Mouse (Mus musculus) bone marrow macrophage, adult 2 months (primary cell): Measurements from ENCODE around the gene Gca. TPM values are rescaled to one million over a fixed set of nuclear protein-coding genes. Genes with fewer than 3 reads are reported as not detected.

Source experiments
- H3K27ac ChIP-seq: 2 replicates; pipeline ENCODE4 v1.5.1; 2012; ENCODE audit warnings: low read depth, low read length; ENCODE audit not compliant: insufficient read depth
- H3K4me1 ChIP-seq: 2 replicates; pipeline ENCODE4 v1.6.1; 2012; ENCODE audit warnings: low read length; ENCODE audit not compliant: control insufficient read depth, insufficient read depth
- H3K4me3 ChIP-seq: 2 replicates; pipeline ENCODE4 v1.5.1; 2012; ENCODE audit warnings: mild to moderate bottlenecking, low read length, moderate library complexity; ENCODE audit not compliant: insufficient read depth
- CTCF ChIP-seq: IDR thresholded peaks from 2 replicates; pipeline ENCODE4 v1.5.1; 2012; ENCODE audit warnings: low read depth, mild to moderate bottlenecking, low read length, moderate library complexity
- POLR2A ChIP-seq: IDR thresholded peaks from 2 replicates; pipeline ENCODE4 v1.6.1; 2012; ENCODE audit warnings: mild to moderate bottlenecking, low read depth, low read length, borderline replicate concordance
- polyA plus RNA-seq: library from polyadenylated mRNA; stranded (reverse); fragments of >200 nt; gene quantifications from 2 replicates; pipeline ENCODE4 v1.2.4, GENCODE M21; 2012; ENCODE audit not compliant: missing spikeins, insufficient read depth, insufficient read length

Gene Gca
- polyA plus RNA-seq, 1 experiment = 7.3 TPM

GRCm38 (mm10) chr2:62645475-62645874 is 18.6 kb upstream of the Gca start:
- peak overlapping the region; percentile 65 for H3K4me3 ChIP-seq
- peak overlapping the region; percentile 6; the same call in 1 of the 2 replicates for H3K27ac ChIP-seq
- no peak for TF ChIP-seq CTCF
- TF ChIP-seq POLR2A = no peak
- H3K4me1 ChIP-seq = peaks cover 9% of the 10 kb centered on the region

GRCm38 (mm10) chr2:62646014-62646645 is 18.0 kb upstream of the Gca start, which contains the start of gene Ifih1:
TSS of gene Ifih1 (minus strand) at chr2:62646255.
- Histone ChIP-seq H3K4me3 (peak within 1 kb of the TSS; percentile 65), H3K4me1 (peaks cover 9% of the 10 kb centered on the region), H3K27ac (peak within 1 kb of the TSS; percentile 43)
- TF ChIP-seq CTCF = peak; percentile 33; the same call in 1 of the 2 replicates
- no peak for TF ChIP-seq POLR2A

GRCm38 (mm10) chr2:62646671-62647289 is 17.3 kb upstream of the Gca start:
- TF ChIP-seq POLR2A = no peak
- no peak for TF ChIP-seq CTCF
- no peak overlapping the region; the same call in 1 of the 2 replicates for H3K4me3 ChIP-seq
- H3K4me1 ChIP-seq = peaks cover 9% of the 10 kb centered on the region
- H3K27ac ChIP-seq = no peak overlapping the region

GRCm38 (mm10) chr2:62651890-62652289 is 12.2 kb upstream of the Gca start:
- no peak overlapping the region for H3K27ac ChIP-seq
- peaks cover 9% of the 10 kb centered on the region for H3K4me1 ChIP-seq
- no peak overlapping the region for H3K4me3 ChIP-seq
- TF ChIP-seq CTCF (no peak), POLR2A (no peak)

GRCm38 (mm10) chr2:62652466-62652865 is 11.6 kb upstream of the Gca start:
- Histone ChIP-seq H3K4me1 (peaks cover 9% of the 10 kb centered on the region), H3K27ac (no peak overlapping the region), H3K4me3 (no peak overlapping the region)
- TF ChIP-seq POLR2A (no peak), CTCF (no peak)

GRCm38 (mm10) chr2:62654519-62655338 is 9.4 kb upstream of the Gca start:
- peaks cover 9% of the 10 kb centered on the region for H3K4me1 ChIP-seq

GRCm38 (mm10) chr2:62656072-62656471 is 8.0 kb upstream of the Gca start:
- Histone ChIP-seq H3K4me3 (no peak overlapping the region), H3K27ac (no peak overlapping the region), H3K4me1 (peaks cover 9% of the 10 kb centered on the region)
- TF ChIP-seq POLR2A = no peak

More at GRCm38 (mm10) chr2:62654519-62655338, 9.4 kb upstream of the Gca start:
- H3K27ac ChIP-seq = no peak overlapping the region
- TF ChIP-seq CTCF (no peak), POLR2A (no peak)
- no peak overlapping the region for H3K4me3 ChIP-seq

- H3K27ac ChIP-seq = no peak overlapping the region
- H3K4me3 ChIP-seq = no peak overlapping the region
- H3K4me1 ChIP-seq = peaks cover 14% of the 10 kb centered on the region
- TF ChIP-seq CTCF (no peak), POLR2A (no peak)
Observed at GRCm38 (mm10) chr2:62660565-62660964, 3.5 kb upstream of the Gca start.

GRCm38 (mm10) chr2:62662560-62662959 is 1.5 kb upstream of the Gca start:
- H3K4me1 ChIP-seq = peaks cover 6% of the 10 kb centered on the region
- TF ChIP-seq POLR2A (no peak), CTCF (no peak)
- H3K4me3 ChIP-seq = no peak overlapping the region
- H3K27ac ChIP-seq = no peak overlapping the region
